Comparison of ENCODE assay signal across 11 mouse cellular contexts in the genomic region with DNA sequence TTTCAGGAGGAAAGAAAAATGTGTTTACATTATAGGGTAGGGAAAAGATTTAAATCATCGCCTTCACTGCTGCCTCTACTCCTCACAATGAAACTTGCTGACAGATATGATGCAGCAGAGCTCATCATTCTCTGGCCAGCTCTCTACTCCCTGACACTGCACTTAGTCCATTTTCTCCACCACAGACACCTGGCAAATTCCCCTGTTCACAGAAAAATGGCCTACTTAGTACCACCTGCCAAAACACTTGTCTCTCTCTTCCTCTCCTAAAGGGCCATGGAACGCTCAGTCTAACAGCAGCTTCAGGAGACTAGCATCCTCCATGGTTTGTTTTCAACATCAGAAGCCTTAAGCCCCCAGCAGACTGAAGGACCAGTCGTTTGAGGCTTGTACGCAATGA. TPM values are rescaled to one million over a fixed set of nuclear protein-coding genes. Genes with fewer than 3 reads are reported as not detected.
DNase-seq lines count a peak whose midpoint lies in the region; ATAC-seq and TF ChIP-seq lines count a peak whose summit lies in the region.
"Had no signal": no experiment of that assay in that cellular context is flagged by ENCODE, and none has a peak within 500 bp of the region (broad histone marks: within the 10 kb centered on the region; RNA-seq: fewer than 3 reads in every experiment).

No protein-coding gene starts in this region.

- H3K4me2 ChIP-seq in midbrain, embryonic 14.5 days (ENCODE audit: low read length) = no peak overlapping the region
- no peak overlapping the region for H3K4me2 ChIP-seq in midbrain, embryonic 11.5 days
- H3K4me2 ChIP-seq in myocyte (ENCODE audit: low read depth) = peak overlapping the region; percentile 10
- H3K4me2 ChIP-seq: kidney, embryonic 15.5 days had no signal

- no peak for DNase-seq in gastrocnemius, adult 2 months
- DNase-seq in gastrocnemius, postnatal 14 days = no peak
- DNase-seq in midbrain, embryonic 14.5 days = no peak
- DNase-seq in midbrain, embryonic 11.5 days (ENCODE audit: low spot score, missing footprints) = no peak
- peak; percentile 71 for DNase-seq in cerebellum, adult 9-10 months
- DNase-seq in left cerebral cortex, adult 18-20 months (ENCODE audit: low spot score in 2 of 2) = no peak
- DNase-seq: lung, adult 2 months had no signal

- H3ac ChIP-seq in myocyte (ENCODE audit: control insufficient read depth, insufficient read length) = no peak overlapping the region

- H3K9ac ChIP-seq in midbrain, embryonic 14.5 days (replicated peaks; ENCODE audit: low read length) = 0 out of 2 replicates have a peak overlapping the region, but pooled peaks have one; percentile 7
- no peak overlapping the region for H3K9ac ChIP-seq in midbrain, embryonic 11.5 days (ENCODE audit: low read length)
- H3K9ac ChIP-seq: kidney, embryonic 15.5 days had no signal

- intact Hi-C loops in gastrocnemius, adult 2 months (cut with DNase I) = no loop called here
- intact Hi-C loops in gastrocnemius, postnatal 14 days (cut with DNase I; ENCODE audit: low total_unique reads) = no loop called here

- WGBS in midbrain, embryonic 14.5 days = 78% methylated on average over 4 of the region's 4 CpGs
- WGBS in midbrain, embryonic 11.5 days = 71% methylated on average over 4 of the region's 4 CpGs

- TF ChIP-seq POLR2A in myocyte (IDR thresholded peaks at IDR 0.05; ENCODE audit: insufficient read length, low read depth) = no peak

- H3K9me3 ChIP-seq in midbrain, embryonic 14.5 days (ENCODE audit: control insufficient read depth, low read length) = no peaks in the 10 kb centered on the region
- no peaks in the 10 kb centered on the region for H3K9me3 ChIP-seq in midbrain, embryonic 11.5 days (ENCODE audit: control insufficient read depth, low read length)
- H3K9me3 ChIP-seq: heart, embryonic 10.5 days; kidney, embryonic 15.5 days had no signal

- no peak overlapping the region for H3K4me3 ChIP-seq in gastrocnemius, adult 2 months
- H3K4me3 ChIP-seq in midbrain, embryonic 14.5 days (replicated peaks; ENCODE audit: low read depth, low read length) = no peak overlapping the region
- no peak overlapping the region for H3K4me3 ChIP-seq in midbrain, embryonic 11.5 days (ENCODE audit: low read depth, low read length)
- H3K4me3 ChIP-seq in myocyte = no peak overlapping the region
- H3K4me3 ChIP-seq: heart, embryonic 10.5 days; kidney, embryonic 15.5 days had no signal

- H3K36me3 ChIP-seq in midbrain, embryonic 14.5 days (ENCODE audit: control insufficient read depth, insufficient read depth, low read length) = no peaks in the 10 kb centered on the region
- no peaks in the 10 kb centered on the region for H3K36me3 ChIP-seq in midbrain, embryonic 11.5 days (ENCODE audit: control insufficient read depth, insufficient read depth, low read length)
- H3K36me3 ChIP-seq in myocyte (ENCODE audit: control insufficient read depth, insufficient read depth) = no peaks in the 10 kb centered on the region
- H3K36me3 ChIP-seq: heart, embryonic 10.5 days; kidney, embryonic 15.5 days had no signal

- no peaks in the 10 kb centered on the region for H3K27me3 ChIP-seq in midbrain, embryonic 14.5 days (ENCODE audit: control insufficient read depth, insufficient read depth, low read length)
- no peaks in the 10 kb centered on the region for H3K27me3 ChIP-seq in midbrain, embryonic 11.5 days (ENCODE audit: control insufficient read depth, insufficient read depth, low read length)
- no peaks in the 10 kb centered on the region for H3K27me3 ChIP-seq in myocyte (ENCODE audit: control insufficient read depth, insufficient read depth, insufficient read length)
- H3K27me3 ChIP-seq: kidney, embryonic 15.5 days had no signal

- peak overlapping the region; percentile 24; the same call in 1 of the 2 replicates for H3K27ac ChIP-seq in gastrocnemius, adult 2 months
- H3K27ac ChIP-seq in midbrain, embryonic 14.5 days (replicated peaks; ENCODE audit: low read depth, low read length) = no peak overlapping the region
- H3K27ac ChIP-seq in midbrain, embryonic 11.5 days (ENCODE audit: low read depth, low read length) = no peak overlapping the region
- H3K27ac ChIP-seq: heart, embryonic 10.5 days; kidney, embryonic 15.5 days had no signal

- ATAC-seq in midbrain, embryonic 14.5 days (ENCODE audit: low FRiP score, low TSS enrichment) = no peak
- no peak for ATAC-seq in midbrain, embryonic 11.5 days (ENCODE audit: low FRiP score)
- no peak for ATAC-seq in megakaryocyte-erythroid progenitor cell, adult 5-6 weeks (replicated peaks; ENCODE audit: low FRiP score, low TSS enrichment, poor library complexity, severe bottlenecking)

- H3K79me2 ChIP-seq in myocyte (ENCODE audit: control insufficient read depth, insufficient read depth) = peaks cover 88% of the 10 kb centered on the region

- no peak for TF ChIP-seq CTCF in gastrocnemius, adult 2 months (IDR thresholded peaks at IDR 0.05)

- peaks cover 10% of the 10 kb centered on the region; the same call in 1 of the 2 replicates for H3K4me1 ChIP-seq in midbrain, embryonic 14.5 days (ENCODE audit: control insufficient read depth, insufficient read depth, low read length)
- peaks cover 7% of the 10 kb centered on the region for H3K4me1 ChIP-seq in midbrain, embryonic 11.5 days (ENCODE audit: control insufficient read depth, insufficient read depth, low read length)

TF ChIP-seq in myocyte, 11 proteins besides CTCF, POLR2A, EP300 and RAD21:
- no peak for TF ChIP-seq MYOD1 (IDR thresholded peaks at IDR 0.05; ENCODE audit: control insufficient read depth in 1 of 3, insufficient read length in 2 of 3, low read depth in 2 of 3)
- TF ChIP-seq USF1 (IDR thresholded peaks at IDR 0.05; ENCODE audit: low read depth) = no peak
- TF ChIP-seq TCF3 (IDR thresholded peaks at IDR 0.05; ENCODE audit: insufficient read length, low read depth) = no peak
- no peak for TF ChIP-seq POLR2AphosphoS2 (IDR thresholded peaks at IDR 0.05; ENCODE audit: insufficient read length, low read depth)
- TF ChIP-seq REST (IDR thresholded peaks at IDR 0.05; ENCODE audit: insufficient read depth, insufficient read length) = no peak
- no peak for TF ChIP-seq TCF12 (IDR thresholded peaks at IDR 0.05; ENCODE audit: insufficient read depth, poor library complexity, severe bottlenecking)
TF ChIP-seq in myocyte: peak in this region for 0.

RNA-seq across cellular contexts. Expression of gene Clcn3, which starts 31.8 kb away (rescaled TPM):
- 10 to 100 TPM; 27.5 to 37.4 TPM for total RNA-seq in gastrocnemius, adult 2 months (2021)
- total RNA-seq in gastrocnemius, postnatal 14 days (2021) = 10 to 100 TPM; 18.0 to 18.9 TPM
- 60.4 and 71.2 TPM in 2 replicates for polyA plus RNA-seq in midbrain, embryonic 14.5 days (2014; fragmentation: Nextera tagmentation; extraction: Ambion mirVana)
- polyA plus RNA-seq in midbrain, embryonic 11.5 days (2014; fragmentation: Nextera tagmentation; extraction: Ambion mirVana) = 38.6 and 40.4 TPM in 2 replicates
- 6.8 TPM for polyA plus RNA-seq in myocyte (2012; fragmentation: generic; extraction: Trizol)
- 100 to 1,000 TPM; 122 to 128 TPM for total RNA-seq in left cerebral cortex, adult 18-20 months (2021)
- 47.2 and 56.3 TPM in 2 replicates for total RNA-seq in megakaryocyte-erythroid progenitor cell, adult 5-6 weeks (2014; fragmentation: Nextera tagmentation)
- total RNA-seq in megakaryocyte-erythroid progenitor cell, adult 5-6 weeks (2017) = 58.1 and 66.9 TPM in 2 replicates

RNA-seq across cellular contexts. Expression of gene Nek1, which starts 41.7 kb away (rescaled TPM):
- 1 to 10 TPM; 3.8 to 4.7 TPM for total RNA-seq in gastrocnemius, adult 2 months (2021)
- 1 to 10 TPM; 4.0 to 5.8 TPM for total RNA-seq in gastrocnemius, postnatal 14 days (2021)
- 28.1 and 28.3 TPM in 2 replicates for polyA plus RNA-seq in midbrain, embryonic 14.5 days (2014; fragmentation: Nextera tagmentation; extraction: Ambion mirVana)
- 22.9 and 24.9 TPM in 2 replicates for polyA plus RNA-seq in midbrain, embryonic 11.5 days (2014; fragmentation: Nextera tagmentation; extraction: Ambion mirVana)
- polyA plus RNA-seq in myocyte (2012; fragmentation: generic; extraction: Trizol) = 3.4 TPM
- 10 to 100 TPM; 26.9 to 30.6 TPM for total RNA-seq in left cerebral cortex, adult 18-20 months (2021)
- 23.0 and 23.9 TPM in 2 replicates for total RNA-seq in megakaryocyte-erythroid progenitor cell, adult 5-6 weeks (2014; fragmentation: Nextera tagmentation)
- total RNA-seq in megakaryocyte-erythroid progenitor cell, adult 5-6 weeks (2017) = 23.8 and 29.0 TPM in 2 replicates
